Mouse (Mus musculus): Measurements from ENCODE around the gene Slc5a10.
A peak's percentile ranks its signal among the peaks of the same experiment; 100 is the strongest.
"Not testable (repeated sequence)": the region's sequence is repeated elsewhere in the genome, so short reads cannot be mapped to it uniquely, and the experiment has no call there.

Gene Slc5a10

DNA sequence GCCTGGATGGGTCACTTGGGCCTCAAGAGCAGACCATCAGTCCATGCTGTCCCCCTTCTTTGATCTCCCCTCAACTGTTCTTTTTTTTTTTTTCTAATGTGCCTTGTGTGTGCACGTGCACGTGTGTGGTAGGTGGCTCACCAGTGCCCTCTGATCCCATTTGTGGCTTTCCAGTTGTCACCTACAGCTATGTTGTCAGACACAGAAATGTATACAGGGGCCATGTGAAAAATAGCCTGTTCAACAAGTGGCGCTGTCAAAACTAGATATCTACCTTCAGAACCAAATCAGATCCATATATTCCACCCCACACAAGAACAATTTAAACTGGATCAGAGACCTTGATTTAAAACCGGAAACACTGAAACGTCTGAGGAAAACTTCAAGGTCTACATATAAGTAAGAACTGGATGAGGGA, 71.5 kb downstream of the Slc5a10 start:
- DNase-seq (ENCODE audit: low spot score), result no peak

DNA sequence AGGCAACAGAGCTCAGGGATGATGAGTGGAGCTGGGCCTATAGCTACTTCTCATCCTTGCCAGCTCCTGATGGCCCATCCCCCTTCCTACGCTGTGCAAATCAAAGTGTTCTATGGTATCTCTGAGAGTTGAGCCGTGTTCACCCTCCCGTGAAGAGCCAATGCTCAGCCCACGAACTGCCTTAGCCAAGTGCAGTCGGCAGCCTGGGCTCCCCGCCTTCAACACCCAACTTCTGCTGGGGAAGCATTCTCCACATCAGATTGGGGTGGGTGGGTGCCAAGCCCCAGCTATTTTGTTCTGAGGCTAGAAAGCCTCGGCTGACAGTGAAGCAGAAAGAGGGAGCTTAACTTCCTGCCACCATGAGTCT, 71.9 kb downstream of the Slc5a10 start:
- no peak for DNase-seq (ENCODE audit: low spot score)

DNA sequence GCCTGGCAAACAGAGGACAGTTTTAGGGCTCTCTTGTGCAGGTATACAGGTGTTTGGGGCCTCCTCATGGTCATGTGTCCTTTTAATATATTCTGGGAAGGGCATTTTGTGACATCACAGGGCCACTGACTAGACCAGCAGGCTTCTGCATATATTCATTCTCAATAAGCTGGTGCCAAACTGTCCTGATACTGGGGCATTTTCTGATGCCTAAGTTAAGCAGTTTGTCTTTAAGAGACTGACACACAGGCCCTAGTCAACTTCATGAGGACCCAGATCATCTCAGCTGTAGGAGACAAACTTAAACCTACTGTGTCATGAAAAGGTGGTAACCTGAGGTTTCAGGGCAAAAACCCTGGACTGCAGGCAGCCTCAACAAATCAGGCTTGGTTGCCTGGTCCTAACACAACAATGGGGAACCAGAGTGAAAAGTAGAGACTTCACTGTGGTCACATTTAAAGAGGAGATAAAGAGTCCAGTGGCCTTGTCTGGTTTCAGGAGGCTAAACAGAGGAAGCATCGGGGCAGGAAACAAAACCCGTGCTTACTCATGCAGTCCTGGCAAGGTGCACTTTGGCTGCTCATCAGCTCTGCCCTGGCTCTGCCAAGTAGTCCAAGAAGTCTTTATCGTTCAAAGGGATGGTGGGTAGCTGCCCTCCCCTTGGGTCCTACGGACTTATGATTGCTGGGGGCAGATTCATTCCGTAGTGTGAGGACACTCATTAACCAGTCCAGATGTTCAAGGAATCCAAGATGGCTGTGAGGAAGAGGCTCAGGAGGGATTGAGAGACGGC, 72.5 kb downstream of the Slc5a10 start:
- DNase-seq (ENCODE audit: low spot score), result no peak

DNA sequence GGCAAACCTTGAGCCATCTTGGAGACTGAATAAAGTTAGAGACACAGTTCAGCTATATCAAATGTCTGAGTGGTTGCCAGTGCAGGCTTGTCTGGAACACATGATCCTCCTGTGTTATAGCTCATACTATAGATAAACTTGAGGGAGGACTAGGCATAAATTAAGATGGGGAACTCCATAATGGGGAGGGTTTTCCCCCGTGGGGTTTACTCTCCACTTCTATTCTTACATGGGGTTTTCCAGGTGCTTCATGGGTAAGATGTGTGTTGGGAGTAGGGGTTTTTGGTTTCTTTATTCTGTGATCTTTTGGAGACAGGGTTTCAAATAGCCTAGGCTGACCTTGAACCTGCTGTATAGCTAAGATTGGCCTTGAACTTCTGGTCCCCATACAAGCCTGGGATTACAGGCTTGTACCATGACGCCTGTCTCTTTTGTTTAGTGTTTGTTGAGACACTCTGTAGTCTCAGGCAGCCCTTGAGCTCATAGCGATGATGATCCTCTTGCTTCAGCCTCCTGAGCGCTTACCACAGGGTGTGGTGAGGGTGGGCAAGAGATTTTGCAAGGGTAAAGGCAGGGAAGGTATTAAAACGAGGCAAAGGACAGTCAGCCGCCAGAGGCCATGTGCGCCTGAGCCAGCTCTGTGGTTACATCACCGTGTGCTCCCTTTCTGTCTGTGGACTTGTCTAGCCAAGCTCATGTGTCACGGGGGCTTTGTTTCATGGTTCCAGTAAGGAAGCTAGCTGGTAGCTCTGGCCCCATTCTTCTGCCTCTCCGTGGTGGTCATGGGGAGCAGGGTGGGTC, 73.3 kb downstream of the Slc5a10 start:
- DNase-seq (ENCODE audit: low spot score), result no peak

DNA sequence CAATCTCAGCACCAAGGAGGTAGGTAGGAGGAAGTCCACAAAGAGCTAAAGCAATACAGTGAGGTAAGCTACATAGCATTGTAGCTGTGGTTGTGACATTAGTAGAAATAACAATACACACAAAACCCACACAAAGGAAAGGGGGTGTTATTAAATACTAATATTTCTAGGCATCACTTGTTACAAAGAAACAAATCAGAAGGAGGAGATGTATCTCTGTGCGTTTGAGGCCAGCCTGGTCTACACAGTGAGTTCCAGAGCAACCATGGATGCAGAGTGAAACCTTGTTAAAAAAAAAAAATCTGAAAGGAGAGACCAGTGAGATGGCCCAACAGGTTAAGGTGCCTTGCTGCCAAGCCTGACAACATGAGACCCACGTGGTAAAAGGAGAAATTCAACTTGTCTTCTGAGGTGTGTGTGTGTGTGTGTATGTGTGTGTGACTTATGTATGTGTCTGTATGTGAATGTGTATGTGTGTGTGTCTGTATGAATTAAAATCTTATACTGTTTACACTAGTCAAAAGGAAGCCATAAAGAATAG, 74.1 kb downstream of the Slc5a10 start:
- no peak for DNase-seq (ENCODE audit: low spot score)

DNA sequence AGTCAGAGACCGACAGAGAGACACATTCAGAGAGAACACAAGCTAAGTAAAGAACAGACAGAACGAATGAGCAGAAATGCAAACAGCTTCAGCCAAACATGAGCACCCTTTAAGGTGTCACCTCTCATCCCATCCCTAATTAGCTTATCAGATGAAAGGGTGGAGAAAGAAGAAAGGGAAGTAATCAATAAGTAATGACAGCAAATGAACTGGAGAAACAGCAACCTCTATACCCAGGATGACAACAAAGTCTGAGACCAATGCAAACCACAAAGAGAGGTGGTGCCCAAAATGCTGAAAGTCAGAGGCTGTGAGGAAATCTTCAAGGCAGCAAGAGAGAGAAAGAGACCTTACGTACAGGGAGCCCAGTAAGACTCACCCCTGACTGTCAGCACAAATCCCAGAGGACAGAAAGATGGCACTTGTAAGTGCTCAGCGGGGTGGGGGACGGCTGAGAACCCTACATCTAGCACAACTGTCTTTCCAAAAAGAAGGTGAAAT, 75.2 kb downstream of the Slc5a10 start:
- DNase-seq (ENCODE audit: low spot score), result no peak

DNA sequence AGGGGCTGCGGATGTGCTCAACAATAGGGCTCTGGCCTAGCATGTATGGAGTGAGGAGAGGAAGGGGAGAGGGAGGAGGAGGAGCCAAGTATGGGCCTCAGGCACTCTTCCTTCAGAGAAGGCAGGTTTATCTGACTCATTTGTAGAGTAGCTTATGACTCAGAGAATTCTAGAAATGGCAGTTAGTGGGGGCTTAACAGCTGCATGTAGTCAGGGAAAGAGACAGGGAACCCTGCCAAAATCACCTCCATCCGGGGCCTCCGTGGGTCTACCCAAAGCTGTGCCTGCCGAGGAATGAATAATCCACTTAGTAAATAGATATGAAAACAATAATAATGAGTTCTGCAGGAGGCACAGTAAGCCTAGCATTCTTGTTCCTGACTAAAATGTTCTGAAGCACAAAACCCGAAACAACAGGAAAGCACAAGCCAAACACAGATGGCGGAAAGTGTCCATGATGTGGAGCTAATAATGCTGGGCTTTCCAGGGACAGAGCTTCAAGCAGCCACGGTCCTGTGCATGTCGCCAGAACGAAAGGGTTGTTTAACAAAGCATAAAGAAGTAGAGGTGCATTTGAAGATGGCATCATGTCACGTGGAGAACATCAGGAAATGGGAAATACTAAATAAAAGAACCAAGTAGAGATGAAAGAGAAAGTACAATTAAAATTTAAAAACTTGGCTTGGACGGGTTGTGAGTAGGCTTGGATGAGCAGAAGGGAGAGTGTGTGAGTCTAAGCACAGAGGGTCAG, 75.9 kb downstream of the Slc5a10 start:
- no peak for DNase-seq (ENCODE audit: low spot score)

DNA sequence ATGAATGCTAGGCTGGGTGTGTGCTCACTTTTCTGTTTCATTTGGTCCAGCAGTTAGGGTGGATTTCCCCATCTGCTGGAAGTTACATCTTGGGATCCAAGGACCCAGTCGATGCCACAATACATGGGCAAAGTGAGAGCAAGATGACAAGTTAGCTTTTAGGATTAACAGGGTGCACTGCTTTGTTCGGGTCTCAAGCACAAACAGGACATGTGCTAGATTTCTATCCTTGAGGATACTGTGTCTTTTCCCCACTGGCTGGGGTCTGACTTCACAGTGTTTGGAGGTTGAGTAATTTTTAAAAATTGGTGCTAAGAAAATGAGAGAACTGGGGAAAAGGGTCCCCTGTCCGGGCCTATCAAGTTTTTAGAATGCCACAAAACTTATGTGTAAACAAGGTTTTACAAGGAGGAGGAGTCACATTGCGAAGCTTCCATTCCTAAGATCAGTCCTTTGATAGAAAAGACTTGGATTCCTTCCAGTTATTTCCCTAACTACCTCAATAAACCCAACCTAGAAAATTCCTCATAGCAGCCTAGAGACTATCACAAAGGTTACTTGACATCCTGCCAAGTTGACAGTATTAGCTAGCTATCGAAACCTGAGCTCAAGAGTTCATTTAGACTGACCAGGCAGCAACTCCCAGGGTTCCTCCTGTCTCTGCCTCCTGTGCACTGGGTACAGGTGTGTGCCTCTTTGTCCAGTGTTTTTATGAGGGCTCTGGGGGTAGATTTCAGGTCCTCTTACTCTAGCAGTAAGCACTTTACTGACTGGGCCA, 77.3 kb downstream of the Slc5a10 start:
- DNase-seq (ENCODE audit: low spot score), result no peak

DNA sequence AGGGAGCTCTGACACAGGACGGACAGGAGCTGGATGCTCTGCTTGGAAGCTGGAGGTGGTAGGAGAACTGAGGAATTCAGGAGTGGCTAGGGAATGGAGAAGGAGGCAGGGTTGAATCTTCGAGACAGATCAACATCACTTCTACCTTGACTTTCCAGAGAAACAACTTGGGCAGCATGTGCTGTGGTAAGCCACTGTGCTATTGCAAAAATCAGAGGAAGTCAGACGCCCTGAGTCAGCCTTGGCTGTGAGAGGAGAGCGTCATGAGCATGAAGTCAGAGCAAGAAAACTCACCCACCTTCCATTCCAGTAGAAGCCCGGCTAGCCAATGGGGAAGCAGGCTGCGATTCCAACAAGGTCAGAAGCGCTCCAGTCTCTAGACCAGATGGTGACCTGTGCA, 78.5 kb downstream of the Slc5a10 start:
- DNase-seq (ENCODE audit: low spot score), result no peak

DNA sequence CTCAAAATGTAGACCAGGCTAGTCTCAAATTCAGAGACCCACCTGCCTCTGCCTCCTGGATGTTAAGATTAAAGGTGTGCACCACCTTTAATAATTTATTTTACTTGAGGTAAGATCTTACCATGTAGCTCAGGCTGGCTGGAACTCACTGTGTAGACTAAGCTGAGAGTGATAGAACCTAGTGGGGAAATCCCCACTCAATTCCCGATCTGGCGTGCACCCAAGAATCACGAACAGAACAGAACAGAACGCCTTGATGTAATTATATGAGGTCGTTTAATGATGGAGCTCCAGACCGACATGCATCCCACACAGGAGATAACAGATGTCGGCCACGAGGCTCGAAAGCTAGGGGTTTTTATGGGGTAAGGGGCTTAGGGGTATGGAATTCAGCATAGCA, 80.0 kb downstream of the Slc5a10 start:
- DNase-seq (ENCODE audit: low spot score), result not testable (repeated sequence)

DNA sequence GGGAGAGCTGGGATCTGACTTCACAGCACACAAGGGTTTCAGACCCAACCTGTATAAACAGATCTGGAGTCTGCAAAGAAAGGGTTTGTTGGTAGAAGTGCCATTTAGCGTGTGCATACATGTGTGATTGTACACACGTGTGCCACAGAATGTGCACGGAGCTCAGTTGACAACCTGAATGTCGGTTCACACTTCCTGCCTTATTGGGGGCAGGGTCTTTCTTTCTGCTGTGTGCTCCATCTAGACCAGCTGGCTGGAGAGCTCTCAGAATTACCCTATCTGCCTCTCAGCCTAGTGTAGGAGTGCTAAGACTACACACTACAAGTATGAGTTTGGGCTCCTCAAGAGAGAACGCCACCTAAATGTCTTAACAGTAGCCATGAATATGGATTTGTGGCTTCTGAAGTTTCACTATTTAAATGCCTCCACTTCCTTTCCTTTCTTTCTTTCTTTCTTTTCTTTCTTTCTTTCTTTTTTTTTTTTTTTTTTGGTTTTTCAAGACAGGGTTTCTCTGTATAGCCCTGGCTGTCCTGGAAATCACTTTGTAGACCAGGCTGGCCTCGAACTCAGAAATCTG, 80.9 kb downstream of the Slc5a10 start:
- DNase-seq (ENCODE audit: low spot score), result no peak

DNA sequence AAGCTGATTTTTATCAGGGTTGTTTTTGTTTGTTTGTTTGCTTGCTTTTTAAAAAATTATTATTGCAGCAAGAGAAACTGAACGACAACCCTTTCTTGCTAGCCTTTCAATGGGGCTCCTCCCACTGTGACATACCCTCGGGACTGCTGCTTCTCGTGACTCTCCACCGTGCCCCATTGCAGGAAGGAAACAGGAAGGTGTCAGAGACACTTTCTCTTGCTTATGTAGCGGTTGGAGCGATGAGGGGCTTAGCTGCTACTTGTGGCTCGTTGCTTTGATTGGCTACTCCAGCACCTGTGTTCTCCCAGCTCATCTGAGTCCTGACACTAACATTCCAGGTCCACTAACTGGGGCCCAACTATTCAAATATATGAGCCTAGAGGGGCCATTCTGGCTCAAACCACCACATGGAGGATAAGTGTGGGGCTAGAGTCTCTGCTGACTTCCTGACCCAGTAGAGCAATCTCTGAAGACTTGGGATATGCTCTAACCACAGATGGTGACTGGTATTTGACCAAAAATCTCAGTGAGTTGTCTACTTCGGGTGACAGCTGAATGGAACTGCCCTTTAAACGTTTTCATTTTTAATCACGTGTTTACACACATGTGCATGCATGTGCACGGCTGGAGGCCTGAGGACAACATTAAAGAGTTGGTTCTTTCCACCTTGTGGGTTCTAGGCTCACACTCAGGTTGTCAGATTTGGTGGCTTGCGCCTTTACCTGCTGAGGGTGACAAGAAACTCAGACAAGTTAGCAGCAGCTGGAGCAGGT, 81.7 kb downstream of the Slc5a10 start:
- no peak for DNase-seq (ENCODE audit: low spot score)

DNA sequence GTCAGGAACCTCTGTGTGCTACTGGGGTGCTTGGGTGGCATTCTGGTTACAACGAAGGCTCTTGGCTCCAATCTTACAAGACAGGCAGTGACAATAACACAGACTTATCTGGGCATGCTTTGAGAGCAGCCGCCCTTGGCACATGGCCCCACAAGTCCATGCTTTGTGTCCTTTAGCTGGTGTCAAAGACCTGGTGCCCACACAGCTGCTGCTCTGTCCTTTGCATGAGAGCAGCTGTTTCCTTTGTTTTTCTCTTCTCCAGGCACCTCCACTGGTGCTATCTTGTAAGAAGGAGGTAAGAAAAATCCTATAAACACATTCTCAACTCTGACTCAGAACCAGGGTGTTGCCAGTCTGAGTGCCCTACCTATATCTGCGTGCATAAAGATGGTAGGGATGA, 82.8 kb downstream of the Slc5a10 start:
- no peak for DNase-seq (ENCODE audit: low spot score)

DNA sequence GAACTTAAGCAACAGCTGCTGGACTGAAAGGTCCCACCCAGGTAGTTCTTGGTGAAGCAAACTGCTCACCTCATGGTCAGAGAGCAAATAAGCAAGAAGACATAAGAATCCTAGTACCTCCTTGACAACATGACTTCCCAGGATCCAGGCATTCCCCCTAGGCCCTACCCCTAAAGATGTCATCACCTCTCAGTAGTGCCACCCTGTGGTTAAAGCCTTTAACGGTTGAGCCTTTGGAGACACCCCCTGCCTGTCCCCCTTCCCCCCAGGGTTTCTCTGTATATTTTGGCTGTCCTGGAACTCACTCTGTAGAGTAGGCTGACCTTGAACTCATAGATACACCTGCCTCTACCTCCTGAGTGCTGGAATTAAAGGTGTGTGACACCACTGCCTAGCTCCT, 83.2 kb downstream of the Slc5a10 start:
- DNase-seq (ENCODE audit: low spot score), result no peak

DNA sequence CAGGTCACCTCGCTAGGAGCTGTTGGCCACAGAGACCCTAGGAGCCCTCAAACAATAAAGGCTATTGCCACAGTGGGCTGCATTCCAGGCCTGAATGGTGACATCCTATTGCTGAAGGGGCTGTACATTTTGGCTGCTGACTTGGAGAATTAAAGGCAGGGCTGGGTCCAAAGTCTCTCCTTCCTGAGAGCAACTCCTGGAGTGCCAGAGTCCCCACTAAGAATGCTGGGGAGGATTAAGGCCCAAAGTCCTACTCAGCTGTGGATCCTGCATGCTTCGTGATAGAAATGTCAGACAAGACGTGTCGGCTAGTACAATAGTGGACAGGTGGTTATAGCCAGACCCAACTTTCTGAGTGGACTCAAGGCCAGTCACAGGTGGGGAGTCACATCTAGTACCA, 84.3 kb downstream of the Slc5a10 start:
- not testable (repeated sequence) for DNase-seq (ENCODE audit: low spot score)

DNA sequence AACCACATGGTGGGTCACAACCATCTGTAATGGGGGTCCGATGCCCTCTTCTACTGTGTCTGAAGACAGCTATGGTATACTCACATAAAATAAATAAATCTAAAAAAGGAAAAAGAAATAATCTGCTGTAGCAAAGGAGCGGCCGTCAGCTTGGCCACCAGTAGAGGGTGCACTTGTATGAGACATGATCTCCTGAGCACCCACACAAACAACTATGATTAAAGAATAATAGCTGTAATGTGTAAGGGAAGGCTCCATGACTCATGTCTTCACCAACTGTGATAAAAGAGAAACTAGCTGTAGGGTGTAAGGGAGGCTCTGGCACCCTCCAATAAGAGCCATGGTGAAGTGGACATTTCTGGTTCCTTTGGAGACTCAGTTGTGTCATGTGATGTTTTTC, 91.0 kb downstream of the Slc5a10 start:
- no peak for DNase-seq (ENCODE audit: low spot score)

DNA sequence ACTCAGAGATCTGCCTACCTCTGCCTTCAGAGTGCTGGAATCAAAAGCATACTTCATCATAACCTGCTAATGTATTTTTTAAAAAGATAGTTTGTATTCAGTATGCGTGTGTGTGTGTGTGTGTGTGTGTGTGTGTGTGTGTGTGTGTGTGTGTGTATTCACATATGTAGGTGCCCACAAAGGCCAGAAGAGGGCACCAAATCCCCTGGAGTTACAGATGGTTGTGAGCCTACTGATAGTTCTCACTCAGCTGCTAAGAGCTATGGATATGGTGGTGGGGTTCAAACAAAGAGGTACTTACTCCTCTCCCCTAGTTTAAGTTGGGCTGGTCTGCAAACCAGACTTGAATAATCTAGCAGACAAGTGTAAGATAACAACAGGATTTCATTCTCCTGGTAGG, 94.1 kb downstream of the Slc5a10 start:
- peak; percentile 4 for DNase-seq (ENCODE audit: low spot score)

DNA sequence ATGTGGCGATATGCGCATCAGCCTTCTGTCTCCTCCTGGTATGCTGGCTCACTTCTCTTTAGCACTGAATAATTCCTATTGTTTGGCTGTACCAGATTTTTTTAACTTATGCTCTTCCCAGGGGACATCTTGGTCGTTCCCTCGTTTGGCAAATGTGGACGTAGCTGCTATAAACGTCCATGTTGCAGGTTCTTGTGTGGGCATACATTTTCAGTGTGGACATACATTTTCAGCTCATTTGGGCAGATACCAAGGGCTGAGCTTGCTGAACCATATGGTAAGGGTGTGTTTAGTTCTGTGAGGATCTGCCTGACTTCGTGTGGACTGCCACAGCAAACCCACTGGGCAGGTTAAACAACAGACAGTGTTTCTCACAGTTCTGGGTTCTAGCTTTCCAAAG, 95.5 kb downstream of the Slc5a10 start:
- no peak for DNase-seq (ENCODE audit: low spot score)

Data from c-Kit-positive CD71-positive TER-119-positive erythroid progenitor cells, embryonic 14.5 days (primary cell).